Mouse (Mus musculus) spleen, adult 2 months (tissue): ENCODE data around the gene Rpl9-ps6.

Experiments
- CTCF ChIP-seq: fragments of 200-500 bp; IDR thresholded peaks from 2 replicates; pipeline ENCODE4 v1.5.1; 2011; ENCODE audit warnings: mild to moderate bottlenecking, inconsistent platforms; ENCODE audit not compliant: insufficient read depth, insufficient read length, insufficient replicate concordance; ENCODE audit errors: extremely low read depth
- POLR2A ChIP-seq: fragments of 200-500 bp; IDR thresholded peaks from 2 replicates; pipeline ENCODE4 v1.6.1; 2011; ENCODE audit warnings: low read depth, low read length, inconsistent platforms

DNA sequence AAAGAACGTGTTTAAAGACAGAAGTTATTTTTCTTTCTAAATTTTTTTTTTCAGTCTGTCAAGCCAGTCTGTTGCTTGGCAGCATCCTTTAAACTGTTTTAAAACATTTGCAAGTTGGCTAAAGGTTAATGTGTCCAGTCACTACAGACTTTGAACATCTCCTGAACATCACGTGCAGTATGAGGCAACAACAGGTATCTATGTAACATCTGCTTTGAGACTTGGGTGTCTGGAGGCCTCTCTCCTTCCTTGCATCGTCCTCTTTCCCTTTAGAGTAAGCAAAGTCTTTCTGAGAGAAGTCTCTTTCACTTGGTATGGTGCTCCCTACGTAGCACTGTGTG is 10.3 kb upstream of the Rpl9-ps6 start:
- TF ChIP-seq CTCF (no peak), POLR2A (no peak)
